8 mouse cellular contexts compared by ENCODE assay signal in the genomic region with DNA sequence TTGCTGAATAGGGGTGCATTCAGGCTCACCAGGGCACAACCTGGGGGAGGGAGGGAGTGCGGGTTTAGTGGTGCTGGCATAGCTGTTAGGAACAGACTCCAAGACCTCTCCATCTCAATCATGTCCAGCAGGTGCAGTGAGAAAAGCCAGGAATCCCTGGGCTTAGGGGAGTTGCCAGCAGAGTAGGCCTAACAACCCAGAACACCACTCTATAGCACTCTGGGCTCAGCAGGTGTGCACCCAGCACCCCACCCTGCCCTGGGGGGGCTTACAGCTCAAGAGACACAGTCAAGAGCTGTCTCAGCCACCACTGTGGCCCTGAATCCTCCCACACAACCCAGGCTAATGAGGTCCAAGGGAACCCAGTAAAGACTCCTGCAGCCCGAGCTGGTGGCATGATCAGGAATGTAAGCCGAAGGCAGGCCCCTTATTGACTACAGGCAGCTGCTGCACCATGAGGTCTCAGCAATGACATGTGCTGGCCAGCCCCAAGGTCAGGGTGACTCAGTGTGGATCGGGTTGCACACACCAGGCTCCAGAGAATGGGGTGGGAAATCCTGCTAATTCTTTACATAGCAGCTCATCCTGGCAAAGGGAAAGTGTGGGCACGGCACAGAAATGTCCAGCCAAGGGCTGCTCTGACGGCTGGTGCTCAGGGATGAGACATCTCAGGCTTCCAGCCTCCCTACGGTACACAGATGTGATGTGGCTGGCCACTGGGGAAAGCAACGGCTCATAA. TPM values are rescaled to one million over a fixed set of nuclear protein-coding genes. Genes with fewer than 3 reads are reported as not detected.
DNase-seq lines count a peak whose midpoint lies in the region; ATAC-seq and TF ChIP-seq lines count a peak whose summit lies in the region.

No protein-coding gene starts in this region.

- no peaks in the 10 kb centered on the region for H3K9me3 ChIP-seq in lung, postnatal 0 days (ENCODE audit: low read length)
- H3K9me3 ChIP-seq in liver, embryonic 16.5 days (replicated peaks; ENCODE audit: control insufficient read depth, low read length), result no peaks in the 10 kb centered on the region

- no peak for TF ChIP-seq CTCF in lung, postnatal 0 days (IDR thresholded peaks at IDR 0.05)
- no peak for TF ChIP-seq CTCF in gastrocnemius, adult 2 months (IDR thresholded peaks at IDR 0.05)

- H3K4me3 ChIP-seq in lung, postnatal 0 days (ENCODE audit: low read depth, low read length), result no peak overlapping the region
- no peak overlapping the region for H3K4me3 ChIP-seq in gastrocnemius, adult 2 months
- no peak overlapping the region for H3K4me3 ChIP-seq in liver, embryonic 16.5 days (ENCODE audit: low read depth, low read length)

- DNase-seq in cerebellum, adult 9-10 months, result peak; percentile 58
- DNase-seq in cerebellum, adult 11-12 months, result no peak
- peak; percentile 22 for DNase-seq in lung, postnatal 0 days (ENCODE audit: low spot score)
- DNase-seq in lung, postnatal 36 days, result no peak
- DNase-seq in gastrocnemius, adult 2 months, result peak; percentile 67
- no peak for DNase-seq in thymus, postnatal 10 days (ENCODE audit: low spot score in 2 of 2)
- DNase-seq in right cerebral cortex, postnatal 14 days, result no peak

- intact Hi-C loops in gastrocnemius, adult 2 months (cut with DNase I), result no loop called here

- H3K27me3 ChIP-seq in lung, postnatal 0 days (replicated peaks; ENCODE audit: insufficient read depth, low read length), result no peaks in the 10 kb centered on the region
- no peaks in the 10 kb centered on the region for H3K27me3 ChIP-seq in liver, embryonic 16.5 days (ENCODE audit: control insufficient read depth, insufficient read depth, low read depth, low read length)

- no peak overlapping the region for H3K9ac ChIP-seq in lung, postnatal 0 days (replicated peaks; ENCODE audit: low read depth)
- peak overlapping the region; percentile 53 for H3K9ac ChIP-seq in liver, embryonic 16.5 days (ENCODE audit: low read depth, low read length)

- WGBS in lung, postnatal 0 days, result 47% methylated on average over 8 of the region's 8 CpGs
- WGBS in liver, embryonic 16.5 days (ENCODE audit: insufficient replicate concordance), result 75% methylated on average over 8 of the region's 8 CpGs

- TF ChIP-seq EP300 in lung, postnatal 0 days (IDR thresholded peaks at IDR 0.05), result no peak

- peaks cover 13% of the 10 kb centered on the region for H3K4me1 ChIP-seq in lung, postnatal 0 days (ENCODE audit: insufficient read depth, low read depth, low read length)
- H3K4me1 ChIP-seq in liver, embryonic 16.5 days (ENCODE audit: control insufficient read depth, low read depth, low read length), result peaks cover 92% of the 10 kb centered on the region

- H3K36me3 ChIP-seq in lung, postnatal 0 days (ENCODE audit: insufficient read depth, low read length), result no peaks in the 10 kb centered on the region
- peaks cover 9% of the 10 kb centered on the region for H3K36me3 ChIP-seq in liver, embryonic 16.5 days (ENCODE audit: control insufficient read depth, insufficient read depth)

- no peak for ATAC-seq in lung, postnatal 0 days
- no peak for ATAC-seq in liver, embryonic 16.5 days (ENCODE audit: low read depth)

- no peak overlapping the region for H3K4me2 ChIP-seq in lung, postnatal 0 days (replicated peaks; ENCODE audit: low read depth, low read length)
- 0 out of 2 replicates have a peak overlapping the region, but pooled peaks have one; percentile 70 for H3K4me2 ChIP-seq in liver, embryonic 16.5 days (ENCODE audit: low read depth, low read length)

- H3K27ac ChIP-seq in lung, postnatal 0 days (ENCODE audit: low read length), result no peak overlapping the region
- H3K27ac ChIP-seq in gastrocnemius, adult 2 months, result peak overlapping the region; percentile 75
- H3K27ac ChIP-seq in liver, embryonic 16.5 days (ENCODE audit: low read length), result peak overlapping the region; percentile 98

RNA-seq across cellular contexts. Expression of a gene that starts 5.8 kb away (rescaled TPM):
- polyA plus RNA-seq in lung, postnatal 0 days (2015; fragmentation: Nextera tagmentation; extraction: Ambion mirVana), result 4.3 and 7.5 TPM in 2 replicates
- 1 to 10 TPM; 1.0 to 1.3 TPM for total RNA-seq in gastrocnemius, adult 2 months (2021)
- 32.9 and 36.9 TPM in 2 replicates for polyA plus RNA-seq in liver, embryonic 16.5 days (2015; fragmentation: Nextera tagmentation; extraction: Ambion mirVana)

RNA-seq across cellular contexts. Expression of a gene that starts 43.0 kb away (rescaled TPM):
- polyA plus RNA-seq in lung, postnatal 0 days (2015; fragmentation: Nextera tagmentation; extraction: Ambion mirVana), result 0.37 and 0.61 TPM in 2 replicates
- not detected for total RNA-seq in gastrocnemius, adult 2 months (2021)
- polyA plus RNA-seq in liver, embryonic 16.5 days (2015; fragmentation: Nextera tagmentation; extraction: Ambion mirVana), result 5.6 and 8.4 TPM in 2 replicates

RNA-seq across cellular contexts. Expression of a gene that starts 47.9 kb away (rescaled TPM):
- 17.1 and 30.7 TPM in 2 replicates for polyA plus RNA-seq in lung, postnatal 0 days (2015; fragmentation: Nextera tagmentation; extraction: Ambion mirVana)
- total RNA-seq in gastrocnemius, adult 2 months (2021), result 10 to 100 TPM in 1 of 2 experiments, 1 to 10 TPM in 1; 8.8 to 18.7 TPM
- polyA plus RNA-seq in liver, embryonic 16.5 days (2015; fragmentation: Nextera tagmentation; extraction: Ambion mirVana), result 17.1 and 20.2 TPM in 2 replicates

Comparison
In these comparisons a context has a peak if more than half of its experiments do, and no peak if none do; other contexts are left out.
1. DNase-seq: peak in cerebellum, adult 9-10 months (single experiment), lung, postnatal 0 days (single experiment) and gastrocnemius, adult 2 months (single experiment); none in cerebellum, adult 11-12 months (single experiment), lung, postnatal 36 days (single experiment), thymus, postnatal 10 days (0 of 2) and right cerebral cortex, postnatal 14 days (single experiment).